Mouse (Mus musculus) liver, embryonic 18 days (tissue): ENCODE measurements around the gene Tas2r102. TPM values are rescaled to one million over a fixed set of nuclear protein-coding genes. Genes with fewer than 3 reads are reported as not detected.

Experiments
- polyA plus RNA-seq: library from polyadenylated mRNA; depleted of rRNA; stranded (reverse); fragments of >200 nt; gene quantifications from 2 replicates; pipeline ENCODE4 v1.2.3, GENCODE M21; 2012; rRNA removed

Gene Tas2r102
- not detected in 2 replicates for polyA plus RNA-seq

GRCm38 (mm10) chr6:132761831-132762230, at the start of gene Tas2r102:
Tas2r102 (plus strand) TSS chr6:132762131.

GRCm38 (mm10) chr6:132737935-132738334, 24.0 kb upstream of the Tas2r102 start, which contains the start of gene Tas2r115:
Tas2r115 (minus strand) TSS chr6:132738035.

GRCm38 (mm10) chr6:132754430-132754829, 7.5 kb upstream of the Tas2r102 start, which contains the start of gene Tas2r124:
Tas2r124 (plus strand) TSS chr6:132754730.

GRCm38 (mm10) chr6:132778062-132778461, 16.1 kb downstream of the Tas2r102 start, which contains the start of gene Tas2r136:
Tas2r136 (minus strand) TSS chr6:132778162.

GRCm38 (mm10) chr6:132802518-132802917, 40.6 kb downstream of the Tas2r102 start, which contains the start of gene Tas2r117:
Tas2r117 (plus strand) TSS chr6:132802818.

Other genes starting within 250 kb of the Tas2r102 start
- gene Prh1, start 192.3 kb upstream of the Tas2r102 start, polyA plus RNA-seq = not detected in 2 replicates
- gene Prp2, start 166.2 kb upstream of the Tas2r102 start, polyA plus RNA-seq = not detected in 2 replicates
- not detected in 2 replicates for gene A630073D07Rik, start 110.6 kb upstream of the Tas2r102 start, polyA plus RNA-seq
- gene Tas2r120, start 105.2 kb upstream of the Tas2r102 start, polyA plus RNA-seq = not detected in 2 replicates
- not detected in 2 replicates for gene Tas2r121, start 61.1 kb upstream of the Tas2r102 start, polyA plus RNA-seq
- gene Tas2r122, start 50.2 kb upstream of the Tas2r102 start, polyA plus RNA-seq = not detected in 2 replicates
- gene Tas2r115, start 24.1 kb upstream of the Tas2r102 start, polyA plus RNA-seq = not detected in 2 replicates
- not detected in 2 replicates for gene Tas2r124, start 7.4 kb upstream of the Tas2r102 start, polyA plus RNA-seq
- gene Tas2r136, start 16.0 kb downstream of the Tas2r102 start, polyA plus RNA-seq = not detected in 2 replicates
- not detected in 2 replicates for gene Tas2r117, start 40.7 kb downstream of the Tas2r102 start, polyA plus RNA-seq
- gene Tas2r123, start 85.0 kb downstream of the Tas2r102 start, polyA plus RNA-seq = not detected in 2 replicates
- not detected in 2 replicates for gene Tas2r116, start 93.3 kb downstream of the Tas2r102 start, polyA plus RNA-seq
- not detected in 2 replicates for gene Tas2r110, start 105.9 kb downstream of the Tas2r102 start, polyA plus RNA-seq
- gene Tas2r113, start 130.9 kb downstream of the Tas2r102 start, polyA plus RNA-seq = not detected in 2 replicates
- gene Tas2r125, start 147.5 kb downstream of the Tas2r102 start, polyA plus RNA-seq = not detected in 2 replicates
- not detected in 2 replicates for gene Tas2r129, start 189.0 kb downstream of the Tas2r102 start, polyA plus RNA-seq
- gene Tas2r131, start 195.8 kb downstream of the Tas2r102 start, polyA plus RNA-seq = not detected in 2 replicates
- gene Tas2r109, start 218.8 kb downstream of the Tas2r102 start, polyA plus RNA-seq = not detected in 2 replicates